Mouse (Mus musculus) hindbrain, embryonic 11.5 days (tissue): ENCODE results near the gene Dusp12. TPM values are rescaled to one million over a fixed set of nuclear protein-coding genes. Genes with fewer than 3 reads are reported as not detected.

ENCODE experiments used
- ATAC-seq: fragments of 200-750 bp; cut with Nextera tagmentation; 2 replicates; pipeline ENCODE4 v1.8.0; 2017; ENCODE audit warnings: mild to moderate bottlenecking, moderate TSS enrichment, moderate library complexity; ENCODE audit not compliant: low FRiP score
- DNase-seq: peaks from one replicate; pipeline ENCODE4 v3.0.0-alpha.2; 2015; ENCODE audit warnings: low spot score
- H3K27ac ChIP-seq: fragments of 300-500 bp; sonication (generic); 2 replicates; pipeline ENCODE4 v1.5.1; 2014; ENCODE audit warnings: mild to moderate bottlenecking, low read depth, low read length
- H3K27me3 ChIP-seq: fragments of 300-500 bp; sonication (generic); 2 replicates; pipeline ENCODE4 v1.6.1; 2014; ENCODE audit warnings: mild to moderate bottlenecking, low read length, moderate library complexity, mixed read lengths; ENCODE audit not compliant: control insufficient read depth, insufficient read depth
- H3K36me3 ChIP-seq: fragments of 300-500 bp; sonication (generic); 2 replicates; pipeline ENCODE4 v1.6.1; 2014; ENCODE audit warnings: mild to moderate bottlenecking, low read length, moderate library complexity, mixed read lengths; ENCODE audit not compliant: control insufficient read depth, insufficient read depth
- H3K4me1 ChIP-seq: fragments of 300-500 bp; sonication (generic); replicated peaks from 2 replicates; pipeline ENCODE4 v1.6.1; 2014; ENCODE audit warnings: low read length, mixed read lengths; ENCODE audit not compliant: control insufficient read depth, insufficient read depth
- H3K4me2 ChIP-seq: fragments of 300-500 bp; sonication (generic); replicated peaks from 2 replicates; pipeline ENCODE4 v1.6.1; 2014; ENCODE audit warnings: mild to moderate bottlenecking, low read depth, low read length
- H3K4me3 ChIP-seq: fragments of 300-500 bp; sonication (generic); 2 replicates; pipeline ENCODE4 v1.5.1; 2014; ENCODE audit warnings: low read depth, low read length
- H3K9ac ChIP-seq: fragments of 300-500 bp; sonication (generic); 2 replicates; pipeline ENCODE4 v1.6.1; 2014; ENCODE audit warnings: low read depth, low read length
- H3K9me3 ChIP-seq: fragments of 300-500 bp; sonication (generic); 2 replicates; pipeline ENCODE4 v1.6.1; 2016; ENCODE audit warnings: low read length; ENCODE audit not compliant: control insufficient read depth
- WGBS: fragments of 180-500 bp; shearing (Covaris S2); extraction: QIAGEN DNeasy Blood & Tissue Kit; methylation state at CpG from one replicate; pipeline ENCODE4 v1.1.7; 2014; 5-methylcytosine and 5-hydroxymethylcytosine counted together
- polyA plus RNA-seq: library from polyadenylated mRNA; unstranded; fragments of >200 nt; fragmentation: Nextera tagmentation; extraction: Ambion mirVana; gene quantifications from 2 replicates; pipeline ENCODE4 v1.2.1, GENCODE M21; 2014

Gene Dusp12
- polyA plus RNA-seq, 1 experiment from 2014 or later: 33.2 TPM

DNA sequence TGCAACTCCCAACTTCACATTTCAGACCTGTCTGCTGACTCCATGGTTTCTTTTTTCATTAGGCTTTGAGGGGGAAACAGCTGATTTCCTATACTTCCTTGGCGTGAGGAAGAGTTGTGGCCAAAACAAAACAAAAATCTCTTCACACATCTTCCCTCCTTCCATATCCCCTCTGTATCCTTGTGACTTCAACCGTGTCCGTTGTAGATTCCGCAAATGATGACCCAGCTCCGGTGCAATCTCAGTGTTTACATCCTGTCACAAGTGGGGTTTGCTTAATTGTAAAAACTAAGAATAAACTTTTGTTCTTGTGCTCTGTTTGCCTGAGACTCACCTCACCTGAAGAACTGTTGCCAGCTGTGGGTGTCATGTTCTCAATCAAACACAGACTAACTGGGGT lies 18.1 kb upstream of the Dusp12 start:
- Histone ChIP-seq H3K4me1 (0 out of 2 replicates have a peak, but pooled peaks cover 5% of the 10 kb centered on the region), H3K4me3 (no peak overlapping the region), H3K4me2 (no peak overlapping the region), H3K36me3 (no peaks in the 10 kb centered on the region), H3K9me3 (no peaks in the 10 kb centered on the region), H3K27me3 (peaks cover 22% of the 10 kb centered on the region), H3K27ac (no peak overlapping the region), H3K9ac (no peak overlapping the region)
- WGBS: 81% methylated on average over 5 of the region's 5 CpGs
- ATAC-seq: no peak
- no peak for DNase-seq

DNA sequence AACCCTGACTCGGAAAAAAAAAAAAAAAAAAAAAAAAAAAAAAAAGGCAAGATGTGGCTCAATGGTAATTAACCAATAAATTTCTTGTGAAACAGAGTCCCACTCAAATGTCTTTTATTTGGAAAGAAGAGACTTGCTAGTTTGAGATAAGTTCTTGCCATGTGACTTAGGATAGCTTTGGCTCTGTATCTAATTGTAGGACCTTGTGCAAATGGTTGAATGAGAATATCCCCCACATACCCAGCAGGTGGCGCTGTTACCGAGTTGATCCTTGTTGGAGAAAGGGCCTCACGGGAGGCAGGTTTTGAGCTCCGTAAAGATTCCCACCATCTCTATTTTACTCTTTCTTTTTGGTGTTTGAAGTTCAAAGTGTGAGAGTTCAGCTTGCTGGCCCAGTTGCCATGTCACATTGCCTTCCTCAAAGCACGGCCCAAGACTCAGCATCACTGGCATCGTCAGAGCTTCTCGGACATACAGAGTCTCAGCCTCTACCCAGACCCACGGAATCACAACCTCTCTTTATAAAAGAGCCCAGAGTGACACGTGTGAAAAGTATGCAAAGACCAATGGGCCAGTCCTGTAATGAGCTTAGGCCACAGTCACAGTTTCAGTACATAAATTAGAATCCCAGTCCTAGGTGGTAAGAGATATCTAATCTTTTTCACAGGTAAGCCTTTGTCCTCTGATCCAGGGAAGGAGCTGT lies 16.3 kb upstream of the Dusp12 start:
- Histone ChIP-seq H3K9me3 (no peaks in the 10 kb centered on the region), H3K36me3 (no peaks in the 10 kb centered on the region), H3K4me1 (no peaks in the 10 kb centered on the region), H3K4me3 (no peak overlapping the region), H3K27ac (no peak overlapping the region), H3K9ac (no peak overlapping the region), H3K27me3 (peaks cover 6% of the 10 kb centered on the region), H3K4me2 (0 out of 2 replicates have a peak overlapping the region, but pooled peaks have one; percentile 2)
- DNase-seq (peak; percentile 92), ATAC-seq (peak; percentile 56; the same call in 1 of the 2 replicates)
- WGBS: 34% methylated on average over 10 of the region's 10 CpGs

DNA sequence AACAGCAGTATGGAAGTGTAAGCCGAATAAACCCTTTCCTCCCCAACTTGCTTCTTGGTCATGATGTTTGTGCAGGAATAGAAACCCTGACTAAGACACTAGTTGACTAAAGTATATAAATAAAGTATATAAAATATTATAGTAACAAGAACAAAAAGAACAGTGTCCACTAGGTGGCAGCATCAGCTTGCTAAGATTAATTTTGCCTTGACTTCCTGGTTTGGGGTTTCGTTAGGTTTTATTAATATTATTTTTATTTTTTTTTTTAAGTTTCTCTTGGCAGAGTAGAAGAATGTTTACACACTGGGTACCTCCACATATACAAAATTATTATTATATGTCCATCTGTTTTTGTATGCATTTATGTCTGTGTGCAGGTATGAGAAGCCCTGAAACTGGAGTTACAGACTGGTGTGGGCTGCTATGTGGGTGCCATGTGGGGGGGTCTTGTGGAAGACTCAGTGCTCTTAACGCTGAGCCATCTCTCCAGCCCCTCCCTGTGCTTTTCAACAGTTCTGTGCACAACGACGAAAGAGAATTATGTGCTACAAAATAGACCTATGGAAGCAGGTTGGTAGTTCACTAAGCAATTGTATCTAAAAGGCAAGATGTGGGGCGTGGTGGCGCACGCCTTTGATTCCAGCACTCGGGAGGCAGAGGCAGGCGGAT lies 15.6 kb upstream of the Dusp12 start:
- Histone ChIP-seq H3K27me3 (no peaks in the 10 kb centered on the region; the same call in 1 of the 2 replicates), H3K27ac (no peak overlapping the region), H3K4me2 (no peak overlapping the region), H3K9ac (no peak overlapping the region), H3K36me3 (no peaks in the 10 kb centered on the region), H3K4me1 (no peaks in the 10 kb centered on the region), H3K9me3 (no peaks in the 10 kb centered on the region), H3K4me3 (no peak overlapping the region)
- no peak for ATAC-seq
- DNase-seq: peak; percentile 72
- WGBS: 46% methylated on average over 10 of the region's 10 CpGs

DNA sequence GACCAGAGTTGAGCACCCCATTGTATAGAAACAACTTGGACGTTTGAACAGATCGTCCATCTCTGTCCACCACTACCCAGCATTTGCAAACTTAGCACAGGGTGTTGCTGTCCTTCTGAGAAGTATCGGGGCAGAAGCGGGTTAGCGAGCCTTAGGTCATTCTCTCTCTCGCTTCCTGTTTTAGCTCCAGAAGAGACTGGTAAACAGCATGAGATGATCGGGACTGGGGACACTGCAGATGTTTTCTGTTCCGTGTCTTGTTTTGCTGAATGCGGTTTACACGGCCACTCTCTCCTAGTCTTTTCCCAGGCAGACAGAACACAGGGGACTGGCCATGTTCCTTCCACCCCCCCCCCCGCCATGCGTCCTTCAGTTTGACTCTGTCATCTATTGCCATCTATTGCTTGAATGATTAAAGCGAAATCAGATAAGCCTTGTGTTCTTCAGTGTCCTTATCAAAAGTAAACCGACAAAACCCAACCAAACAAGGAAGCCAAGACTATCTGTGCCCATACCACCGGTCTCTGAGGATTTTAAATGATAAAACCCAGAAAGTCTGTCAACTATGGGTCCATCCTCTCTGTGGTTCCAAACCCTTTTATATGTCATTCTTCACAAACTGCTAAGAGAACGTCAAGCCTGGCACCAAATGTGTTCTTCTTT lies 13.2 kb upstream of the Dusp12 start:
- ATAC-seq (no peak), DNase-seq (no peak)
- Histone ChIP-seq H3K4me3 (no peak overlapping the region), H3K4me2 (no peak overlapping the region), H3K36me3 (no peaks in the 10 kb centered on the region), H3K27me3 (no peaks in the 10 kb centered on the region; the same call in 1 of the 2 replicates), H3K9me3 (no peaks in the 10 kb centered on the region), H3K27ac (no peak overlapping the region), H3K9ac (no peak overlapping the region), H3K4me1 (no peaks in the 10 kb centered on the region)
- 80% methylated on average over 16 of the region's 16 CpGs for WGBS

DNA sequence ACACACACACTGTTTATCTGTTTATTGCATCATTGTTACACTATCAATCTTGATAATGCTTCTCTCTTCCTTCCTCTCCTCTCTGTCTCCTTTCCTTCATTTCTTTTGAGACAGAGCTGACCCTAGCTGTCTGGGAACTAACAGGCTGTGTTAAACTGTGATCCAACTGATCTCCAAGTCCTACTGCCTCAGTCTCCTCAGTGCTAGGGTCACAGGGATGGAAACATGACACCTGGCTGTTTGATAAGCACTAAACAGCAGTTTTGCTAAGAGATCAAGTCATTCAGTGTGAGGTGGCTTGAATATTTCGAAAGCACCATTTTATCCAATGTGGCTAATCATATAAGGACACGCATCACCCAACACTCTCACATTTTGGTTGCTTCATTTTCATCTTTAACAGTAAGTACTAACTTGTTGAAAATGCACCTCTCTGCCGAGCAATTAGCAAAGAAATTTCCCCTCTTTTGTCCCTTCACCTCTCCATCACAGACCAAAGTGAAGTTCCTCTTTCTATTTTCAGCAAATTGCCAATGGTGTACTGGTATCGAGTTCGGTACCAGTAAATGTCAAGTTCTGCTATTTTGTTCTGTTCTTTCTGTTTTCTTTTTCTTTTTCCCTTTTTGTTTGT lies 11.4 kb upstream of the Dusp12 start:
- DNase-seq (no peak), ATAC-seq (no peak)
- H3K36me3 ChIP-seq: no peaks in the 10 kb centered on the region
- 84% methylated on average over 5 of the region's 5 CpGs for WGBS
- no peaks in the 10 kb centered on the region for H3K4me1 ChIP-seq
- H3K4me3 ChIP-seq: no peak overlapping the region
- H3K27ac ChIP-seq: no peak overlapping the region
- H3K27me3 ChIP-seq: no peaks in the 10 kb centered on the region
- H3K9me3 ChIP-seq: no peaks in the 10 kb centered on the region
- H3K9ac ChIP-seq: no peak overlapping the region
- no peak overlapping the region for H3K4me2 ChIP-seq

DNA sequence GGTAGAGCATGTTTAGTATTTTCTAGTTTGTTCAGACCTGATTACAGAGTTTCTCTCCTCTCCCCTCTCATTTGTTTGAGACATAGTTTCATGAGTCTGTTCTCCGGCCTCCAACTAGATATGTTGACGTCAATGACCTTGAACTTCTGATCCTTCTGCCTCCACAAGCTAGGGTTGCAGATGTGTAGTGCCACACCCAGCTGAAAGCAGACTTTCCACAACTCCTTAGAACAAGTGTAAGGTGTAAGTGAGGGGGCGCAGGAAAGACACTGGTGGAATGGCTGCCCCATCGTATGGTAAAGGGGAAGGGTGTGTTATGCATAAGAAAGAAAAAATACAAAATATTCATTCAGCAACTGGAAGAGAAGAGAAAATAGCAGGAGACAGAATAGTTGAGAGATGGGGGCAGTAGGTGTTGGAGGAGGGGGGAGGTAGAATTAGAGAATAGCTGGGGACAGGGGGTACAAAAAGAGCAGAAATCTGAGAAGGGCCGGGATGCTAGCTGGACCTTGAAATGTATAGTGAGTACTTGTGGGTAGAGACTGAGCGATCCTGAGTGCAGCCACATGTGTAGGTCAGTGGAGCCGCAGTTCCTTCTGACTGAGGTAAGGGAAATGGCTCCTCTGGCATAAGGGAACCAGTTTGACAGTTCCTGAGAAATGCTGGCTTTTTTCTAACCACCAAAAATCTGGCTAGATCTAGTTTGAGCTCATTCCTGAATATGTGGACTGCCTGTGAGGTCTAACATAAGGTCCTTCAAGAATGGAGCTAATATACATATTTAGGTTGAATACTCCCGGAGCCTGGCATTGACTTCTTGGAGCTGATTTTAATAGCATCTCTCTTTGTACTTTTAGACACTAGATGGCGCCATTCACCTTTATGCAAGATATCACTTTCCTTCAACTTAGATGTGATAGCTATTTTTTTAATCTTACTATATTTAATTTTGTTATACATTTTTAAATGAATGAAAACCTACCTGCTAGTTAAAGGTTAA lies 9.6 kb upstream of the Dusp12 start:
- peak; percentile 69 for DNase-seq
- Histone ChIP-seq H3K9ac (no peak overlapping the region), H3K9me3 (no peaks in the 10 kb centered on the region), H3K36me3 (no peaks in the 10 kb centered on the region), H3K4me3 (no peak overlapping the region), H3K4me1 (no peaks in the 10 kb centered on the region), H3K4me2 (no peak overlapping the region), H3K27me3 (no peaks in the 10 kb centered on the region), H3K27ac (no peak overlapping the region)
- no peak for ATAC-seq
- 72% methylated on average over 9 of the region's 9 CpGs for WGBS

DNA sequence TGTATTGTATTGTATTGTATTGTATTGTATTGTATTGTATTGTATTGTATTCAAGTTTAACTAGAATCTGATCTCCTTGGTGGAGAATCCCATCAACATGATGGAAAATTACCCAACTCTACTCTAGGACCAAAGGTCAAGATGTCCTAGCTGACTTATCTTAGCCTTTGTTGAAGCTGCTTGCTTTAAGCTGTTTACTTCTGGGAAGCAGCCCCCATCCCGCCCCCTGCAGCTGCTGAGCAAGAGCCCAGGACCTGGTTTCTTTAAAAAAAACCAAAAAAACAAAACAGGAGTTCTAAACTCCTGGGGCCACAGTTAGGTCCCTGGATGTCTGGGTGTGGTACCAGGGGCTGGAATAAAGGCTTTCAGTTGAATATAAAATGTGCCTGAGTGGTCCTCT lies 6.9 kb upstream of the Dusp12 start:
- Histone ChIP-seq H3K9me3 (no peaks in the 10 kb centered on the region), H3K4me2 (no peak overlapping the region)
- WGBS: 58% methylated on average over 1 of the region's 1 CpGs

DNA sequence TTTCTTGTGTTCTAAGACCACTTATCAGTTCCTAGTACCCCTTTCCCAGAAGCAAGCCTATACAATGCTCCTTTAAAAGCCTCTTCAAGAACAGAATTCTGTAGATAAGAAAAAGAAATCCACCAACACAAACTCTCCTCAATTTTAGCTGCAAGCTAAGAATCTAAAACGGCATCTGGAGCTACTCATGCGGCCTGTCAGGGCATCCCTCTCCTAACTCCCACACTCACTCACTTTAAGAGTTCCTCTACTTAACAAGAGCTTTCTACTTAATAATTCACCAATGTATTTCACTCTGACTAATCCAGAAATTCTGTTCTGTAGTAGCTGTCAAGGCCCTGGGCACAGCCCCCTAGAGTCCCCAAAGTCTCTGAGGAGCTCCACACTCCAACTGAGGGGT lies 6.3 kb upstream of the Dusp12 start:
- Histone ChIP-seq H3K27ac (no peak overlapping the region), H3K36me3 (no peaks in the 10 kb centered on the region), H3K9ac (no peak overlapping the region), H3K4me2 (no peak overlapping the region), H3K4me3 (no peak overlapping the region), H3K4me1 (no peaks in the 10 kb centered on the region), H3K27me3 (no peaks in the 10 kb centered on the region), H3K9me3 (no peaks in the 10 kb centered on the region)
- no peak for DNase-seq
- ATAC-seq: no peak
- 82% methylated on average over 2 of the region's 2 CpGs for WGBS

More for the DNA sequence above, 6.9 kb upstream of the Dusp12 start:
- H3K36me3 ChIP-seq: no peaks in the 10 kb centered on the region
- no peak overlapping the region for H3K4me3 ChIP-seq
- H3K27me3 ChIP-seq: no peaks in the 10 kb centered on the region
- ATAC-seq: no peak
- no peak overlapping the region for H3K9ac ChIP-seq
- no peak overlapping the region for H3K27ac ChIP-seq
- no peaks in the 10 kb centered on the region for H3K4me1 ChIP-seq
- no peak for DNase-seq
